Mouse (Mus musculus) CD4-positive helper T cell, adult 2 months (primary cell): ENCODE data around the gene Prm2.
"Not testable (repeated sequence)": the region's sequence is repeated elsewhere in the genome, so short reads cannot be mapped to it uniquely, and the experiment has no call there.

Experiments used
- DNase-seq: peaks from one replicate; pipeline ENCODE4 v3.0.0-alpha.2; 2012; ENCODE audit warnings: low read depth, missing footprints, low spot score

Prm2 gene

GRCm38 (mm10) chr16:10812865-10813371 lies 17.0 kb upstream of the Prm2 start, which contains the start of gene Gm11172:
Gm11172 (plus strand) TSS chr16:10812915.
- DNase-seq = peak; percentile 25

GRCm38 (mm10) chr16:10810376-10810775 lies 14.4 kb upstream of the Prm2 start:
- no peak for DNase-seq

DNA sequence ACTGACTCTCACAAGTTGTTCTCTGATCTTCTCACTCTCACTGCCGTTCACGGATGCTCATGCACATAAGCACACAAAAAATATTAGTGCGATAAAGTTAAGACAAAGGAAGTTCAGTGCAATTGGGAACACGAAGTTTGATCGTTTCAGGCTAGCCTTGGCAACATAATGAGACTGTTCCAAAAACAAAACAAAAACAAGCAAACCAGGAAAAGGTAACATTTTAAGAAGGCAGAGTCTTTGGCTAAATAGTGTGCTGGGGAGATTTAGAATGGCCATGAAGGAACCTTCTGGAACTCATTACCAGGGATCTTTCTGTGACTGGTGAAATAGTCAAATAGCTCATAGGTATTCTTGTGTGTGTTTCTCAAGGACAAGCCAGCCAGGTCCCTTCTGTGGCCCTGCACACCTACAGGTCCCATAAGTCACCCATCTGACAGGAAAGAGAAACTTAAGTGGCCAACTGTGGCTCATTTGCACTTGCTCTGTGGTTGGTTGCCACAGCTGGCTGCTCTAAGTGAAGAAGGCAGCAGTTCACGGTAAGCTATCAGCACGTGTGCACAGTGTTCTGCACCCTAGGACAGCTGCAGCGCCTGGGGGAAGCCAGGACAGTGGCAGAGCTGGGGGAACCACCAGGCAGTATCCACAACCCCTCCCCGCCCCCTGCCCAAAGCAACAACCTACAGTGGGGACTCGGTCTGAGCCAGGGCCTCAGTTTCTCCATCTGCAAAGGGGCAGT lies 10.0 kb upstream of the Prm2 start, which contains the start of gene Prm1:
Prm1 (minus strand) TSS at position 51 of the 739 bp plus-strand sequence.
- peak; percentile 15 for DNase-seq

DNA sequence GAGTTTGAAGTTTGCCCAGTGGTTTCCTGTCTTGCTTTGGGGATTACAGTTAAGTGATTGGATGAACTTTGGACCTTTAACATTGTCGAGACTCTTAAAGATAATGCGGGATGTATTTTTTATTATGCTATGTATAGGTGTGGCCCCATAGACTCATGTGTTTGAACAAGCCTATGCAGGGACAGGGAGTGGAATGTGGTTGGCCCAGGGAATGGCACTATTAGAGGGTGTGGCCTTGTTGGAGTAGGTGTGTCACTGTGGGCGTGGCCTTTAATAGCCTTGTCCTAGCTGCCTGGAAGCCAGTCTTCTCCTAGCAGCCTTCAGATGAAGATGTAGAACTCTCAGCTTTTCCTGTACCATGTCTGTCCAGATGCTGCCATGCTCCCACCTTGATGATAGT lies 6.5 kb upstream of the Prm2 start:
- not testable (repeated sequence) for DNase-seq

DNA sequence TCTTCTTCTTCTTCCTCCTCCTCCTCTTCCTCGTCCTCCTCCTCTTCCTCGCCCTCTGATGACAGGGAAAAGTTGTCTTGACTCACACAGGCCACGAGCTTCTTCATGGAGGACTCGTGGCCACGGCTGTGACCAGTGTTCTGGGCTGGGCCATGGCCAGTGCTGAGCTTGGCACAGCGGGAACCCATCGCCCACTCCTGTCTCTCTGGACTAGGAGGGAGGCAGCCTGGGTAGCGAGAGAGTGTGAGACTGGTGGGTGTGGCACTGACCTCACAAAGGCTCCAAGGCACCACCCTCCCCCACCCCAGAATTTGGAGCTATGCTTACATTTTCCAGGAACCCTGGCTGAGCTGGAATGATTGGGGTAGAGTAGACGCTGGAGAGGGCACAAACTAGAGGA lies 5.2 kb downstream of the Prm2 start, which contains the start of gene Prm3:
Prm3 (minus strand) TSS at position 213 of the 400 bp plus-strand sequence.
- no peak for DNase-seq

- DNase-seq = peak; percentile 55
Observed at GRCm38 (mm10) chr16:10788866-10789265, 7.1 kb downstream of the Prm2 start.

DNA sequence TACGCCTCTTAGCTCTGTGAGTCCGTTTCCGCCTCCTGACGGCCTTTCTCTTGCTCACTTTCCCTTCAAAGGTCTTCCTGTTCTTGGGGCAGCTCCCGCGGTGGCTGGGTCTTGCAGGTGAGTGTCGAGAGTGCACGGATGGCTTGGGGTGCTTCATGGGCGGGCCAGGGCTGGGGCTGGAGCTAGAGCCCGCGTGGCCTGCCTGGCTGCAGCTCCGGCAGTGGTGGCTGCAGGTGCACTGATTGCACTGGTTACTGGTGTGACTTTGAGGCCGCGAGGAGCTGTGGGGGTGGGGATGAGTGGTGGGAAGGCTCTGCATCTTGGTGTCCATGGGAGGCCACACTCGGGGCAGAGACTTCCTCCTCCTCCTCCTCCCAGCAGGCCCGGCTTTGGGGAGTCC lies 7.7 kb downstream of the Prm2 start, which contains the start of gene Tnp2:
Tnp2 (minus strand) TSS at position 390 of the 400 bp plus-strand sequence.
- peak; percentile 63 for DNase-seq

DNA sequence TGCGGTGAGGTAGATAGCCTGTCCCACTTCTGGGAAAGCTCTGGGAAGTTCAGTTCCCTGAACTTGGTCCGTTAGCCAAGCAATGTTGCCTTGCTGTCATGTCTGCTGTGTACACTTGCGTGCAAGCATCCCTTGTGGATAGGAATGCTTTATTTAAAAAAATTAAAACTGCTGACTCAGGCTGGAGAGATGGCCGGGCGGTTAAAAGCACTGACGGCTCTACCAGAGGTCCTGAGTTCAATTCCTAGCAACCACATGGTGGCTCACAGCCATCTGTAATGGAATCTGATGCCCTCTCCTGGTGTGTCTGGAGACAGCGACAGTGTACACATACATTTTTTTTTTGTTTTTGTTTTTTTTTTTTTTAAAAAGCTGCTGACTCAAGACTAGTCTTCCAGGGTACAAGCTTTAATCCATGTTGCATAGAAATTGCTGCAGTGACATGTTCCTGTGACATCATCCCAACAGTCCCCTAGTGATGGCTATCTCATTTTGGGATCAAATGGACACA lies 8.3 kb downstream of the Prm2 start:
- DNase-seq = no peak

DNA sequence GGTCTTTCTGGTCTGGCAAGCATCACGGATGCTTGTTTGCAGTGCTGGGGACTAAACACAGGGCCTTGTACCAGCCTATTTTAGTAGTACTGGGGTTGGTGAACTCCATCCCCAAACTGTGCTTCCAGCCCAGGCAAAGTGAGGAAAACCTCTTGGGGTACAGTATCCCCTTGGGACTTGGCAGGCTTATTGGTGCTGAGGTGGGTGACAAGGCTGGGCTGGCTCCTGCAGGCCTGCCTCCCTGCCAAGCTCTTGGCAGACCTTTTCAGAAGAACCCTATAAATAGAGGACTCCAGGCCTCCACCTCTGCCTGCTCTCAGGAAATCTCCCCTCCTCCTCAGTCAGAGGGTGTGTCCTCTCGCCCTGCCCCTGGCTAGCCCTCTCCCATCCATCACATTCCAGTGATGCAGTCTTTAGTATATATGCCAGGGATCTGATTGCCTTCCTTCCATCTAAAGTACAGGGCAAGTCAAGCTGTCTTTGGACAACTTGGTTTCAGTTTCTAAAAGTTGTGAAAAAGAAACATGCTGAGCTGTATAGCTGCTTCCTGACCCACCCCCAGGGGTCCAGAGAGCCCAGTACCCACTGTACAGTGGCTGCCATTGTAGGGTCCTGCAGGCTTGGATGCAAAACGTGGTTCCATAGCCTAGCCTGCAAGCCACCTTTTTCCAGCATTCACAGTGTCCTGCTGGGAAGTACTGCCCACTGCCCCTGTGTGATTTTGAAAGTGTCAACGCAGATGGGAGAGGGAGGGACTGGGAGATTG lies 9.0 kb downstream of the Prm2 start:
- DNase-seq = peak; percentile 45

- peak; percentile 92 for DNase-seq
Observed at GRCm38 (mm10) chr16:10786288-10786687, 9.6 kb downstream of the Prm2 start.

DNA sequence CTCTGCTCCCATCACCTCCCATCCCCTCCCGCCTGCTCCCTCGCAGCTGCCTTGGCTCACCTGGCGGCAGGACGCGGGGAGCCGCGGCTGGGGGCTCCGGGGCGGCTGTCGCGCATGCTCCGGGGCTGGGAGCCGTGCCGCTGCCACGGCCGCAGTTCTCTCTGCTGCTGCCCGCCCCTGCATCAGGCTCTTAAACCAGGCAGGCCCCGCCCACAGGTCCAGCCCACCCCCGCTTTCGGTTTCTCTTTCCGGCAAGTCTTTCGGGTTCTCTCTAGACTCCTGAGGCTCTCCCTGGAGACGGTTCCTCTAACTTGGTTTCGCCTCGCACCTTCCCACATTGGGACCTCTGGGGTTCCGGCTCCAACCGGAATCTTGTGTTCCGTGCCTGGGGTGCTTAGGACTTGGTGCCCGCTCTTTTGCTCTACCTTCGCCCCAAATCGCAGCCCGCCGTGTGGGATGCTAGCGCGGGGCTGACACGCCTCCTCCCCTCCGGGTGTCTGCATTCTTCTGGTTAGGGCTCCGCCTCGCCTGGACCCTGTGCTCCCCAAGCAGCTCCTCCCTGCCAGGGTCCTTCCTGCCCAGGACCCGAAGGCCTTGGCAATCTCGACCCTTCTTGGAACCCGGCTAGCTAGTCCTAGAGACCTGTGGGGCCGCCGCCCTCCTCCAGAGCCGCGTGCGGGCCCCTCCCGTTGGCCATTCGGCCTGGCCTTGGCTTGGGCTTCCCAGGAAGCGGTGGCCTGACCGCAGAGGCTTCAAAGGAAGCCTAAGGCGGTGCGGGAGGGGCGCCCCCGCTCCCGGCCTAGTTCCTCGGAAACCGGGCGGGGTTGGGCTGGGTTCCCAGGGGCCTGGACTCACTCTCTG lies 10.3 kb downstream of the Prm2 start, which contains the start of gene Socs1:
Socs1 (minus strand) TSS at position 166 of the 861 bp plus-strand sequence.
- DNase-seq = peak; percentile 99

- DNase-seq = peak; percentile 96
Observed at GRCm38 (mm10) chr16:10784793-10785370, 11.1 kb downstream of the Prm2 start.

- DNase-seq = peak; percentile 77
Observed at GRCm38 (mm10) chr16:10783883-10784792, 11.8 kb downstream of the Prm2 start.

DNA sequence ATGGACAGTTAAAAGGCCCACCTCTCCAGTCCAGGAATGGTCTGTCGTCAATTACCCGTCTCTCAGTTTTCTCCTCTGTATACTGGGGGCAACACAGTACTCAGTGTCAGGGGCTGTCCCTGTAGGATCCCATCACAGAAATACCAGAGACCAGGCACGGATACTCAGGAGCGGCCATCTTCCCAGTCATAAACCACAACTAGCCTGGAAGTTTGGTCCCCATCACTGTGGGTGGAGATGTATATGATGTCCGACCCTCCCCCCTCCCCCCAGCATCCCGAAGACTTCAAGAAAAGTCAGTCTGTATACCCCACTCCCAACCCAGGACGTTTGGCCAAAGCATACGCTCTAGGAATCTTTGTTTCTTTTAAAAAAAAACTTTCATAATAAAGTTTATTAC lies 12.5 kb downstream of the Prm2 start:
- no peak for DNase-seq

- DNase-seq = peak; percentile 68
Observed at GRCm38 (mm10) chr16:10783152-10783434, 12.8 kb downstream of the Prm2 start.

GRCm38 (mm10) chr16:10782377-10783151 lies 13.4 kb downstream of the Prm2 start:
- peak; percentile 44 for DNase-seq

DNA sequence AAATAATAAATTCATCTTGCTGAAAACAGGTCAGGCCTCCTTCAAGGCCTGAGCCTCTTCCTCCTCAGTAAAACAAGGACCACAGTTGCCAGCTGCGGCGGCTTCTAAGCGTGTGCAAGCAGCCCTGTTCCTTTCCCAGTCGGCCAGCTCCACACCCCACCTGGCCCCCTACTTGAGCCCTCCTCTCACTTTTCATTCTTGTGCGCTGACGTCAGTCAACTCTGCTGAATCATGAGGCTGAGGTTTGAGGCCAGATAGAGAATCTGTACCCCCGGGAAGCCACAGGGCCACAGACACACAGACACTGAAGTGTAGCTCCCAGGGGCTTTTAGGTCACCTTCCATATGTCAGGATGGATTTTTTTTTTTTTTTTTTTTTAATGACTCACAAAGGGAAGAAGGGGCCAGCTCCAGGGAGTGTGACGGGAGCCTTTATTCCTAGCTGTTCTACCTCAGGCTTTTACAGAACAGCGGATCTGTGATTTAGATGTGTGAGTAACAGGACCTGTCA lies 14.0 kb downstream of the Prm2 start:
- peak; percentile 81 for DNase-seq

GRCm38 (mm10) chr16:10780631-10781120 lies 15.3 kb downstream of the Prm2 start:
- peak; percentile 32 for DNase-seq
